ENCODE assay signal across 14 mouse cellular contexts in genomic region chr8:109436056-109436455, GRCm38 (mm10). TPM values are rescaled to one million over a fixed set of nuclear protein-coding genes. Genes with fewer than 3 reads are reported as not detected.
DNase-seq lines count a peak whose midpoint lies in the region; ATAC-seq and TF ChIP-seq lines count a peak whose summit lies in the region.
"Had no signal": no experiment of that assay in that cellular context is flagged by ENCODE, and none has a peak within 500 bp of the region (broad histone marks: within the 10 kb centered on the region; RNA-seq: fewer than 3 reads in every experiment).

No protein-coding gene starts in this region.

- H3K9ac ChIP-seq in lung, embryonic 14.5 days: no peak overlapping the region
- H3K9ac ChIP-seq in forebrain, embryonic 11.5 days (ENCODE audit: low read length): no peak overlapping the region
- no peak overlapping the region for H3K9ac ChIP-seq in hindbrain, embryonic 14.5 days
- no peak overlapping the region for H3K9ac ChIP-seq in midbrain, postnatal 0 days (replicated peaks; ENCODE audit: low read length, poor library complexity, severe bottlenecking)
- H3K9ac ChIP-seq: embryonic facial prominence, embryonic 15.5 days; heart, embryonic 12.5 days had no signal

- no peaks in the 10 kb centered on the region for H3K27me3 ChIP-seq in lung, embryonic 14.5 days (ENCODE audit: insufficient read depth, low read length)
- H3K27me3 ChIP-seq in forebrain, embryonic 11.5 days (ENCODE audit: control insufficient read depth, insufficient read depth, low read length): no peaks in the 10 kb centered on the region
- no peaks in the 10 kb centered on the region for H3K27me3 ChIP-seq in hindbrain, embryonic 14.5 days (ENCODE audit: control insufficient read depth, insufficient read depth, low read length)
- no peaks in the 10 kb centered on the region for H3K27me3 ChIP-seq in midbrain, postnatal 0 days (ENCODE audit: insufficient read depth, low read length)
- H3K27me3 ChIP-seq: embryonic facial prominence, embryonic 15.5 days; heart, embryonic 12.5 days had no signal

- ATAC-seq in lung, embryonic 14.5 days (ENCODE audit: insufficient read depth): no peak
- ATAC-seq in forebrain, embryonic 11.5 days (replicated peaks; ENCODE audit: low FRiP score): peak; percentile 23; the same call in 1 of the 2 replicates
- ATAC-seq in hindbrain, embryonic 14.5 days (ENCODE audit: low FRiP score): no peak
- ATAC-seq in midbrain, postnatal 0 days (ENCODE audit: low FRiP score): no peak
- ATAC-seq: inflammation-experienced regulatory T-cells, adult 6 months had no signal

- peak overlapping the region; percentile 50; the same call in 1 of the 2 replicates for H3K4me2 ChIP-seq in lung, embryonic 14.5 days
- H3K4me2 ChIP-seq in forebrain, embryonic 11.5 days (ENCODE audit: low read depth, low read length, severe bottlenecking): no peak overlapping the region
- peak overlapping the region; percentile 42; the same call in 1 of the 2 replicates for H3K4me2 ChIP-seq in hindbrain, embryonic 14.5 days (replicated peaks)
- H3K4me2 ChIP-seq in midbrain, postnatal 0 days (ENCODE audit: low read depth, low read length, poor library complexity, severe bottlenecking): peak overlapping the region; percentile 51; the same call in 1 of the 2 replicates

- H3K4me1 ChIP-seq in lung, embryonic 14.5 days (ENCODE audit: insufficient read depth): no peaks in the 10 kb centered on the region
- H3K4me1 ChIP-seq in forebrain, embryonic 11.5 days (replicated peaks; ENCODE audit: control insufficient read depth, insufficient read depth, low read length): no peaks in the 10 kb centered on the region; the same call in 1 of the 2 replicates
- H3K4me1 ChIP-seq in hindbrain, embryonic 14.5 days (replicated peaks; ENCODE audit: control insufficient read depth, insufficient read depth, low read length): peaks cover 9% of the 10 kb centered on the region; the same call in 1 of the 2 replicates
- H3K4me1 ChIP-seq in midbrain, postnatal 0 days (ENCODE audit: insufficient read depth, low read length): peaks cover 6% of the 10 kb centered on the region; the same call in 1 of the 2 replicates
- H3K4me1 ChIP-seq: embryonic facial prominence, embryonic 15.5 days; heart, embryonic 12.5 days had no signal

- DNase-seq in lung, embryonic 14.5 days: peak; percentile 6
- DNase-seq in lung, adult 18-20 months: no peak
- peak; percentile 65 for DNase-seq in forebrain, embryonic 11.5 days (ENCODE audit: low spot score)
- DNase-seq in hindbrain, embryonic 14.5 days (ENCODE audit: low spot score): no peak
- no peak for DNase-seq in midbrain, postnatal 0 days (ENCODE audit: low spot score)
- DNase-seq in embryo, embryonic 11 days: no peak
- DNase-seq in right cerebral cortex, postnatal 10 days (ENCODE audit: low spot score in 2 of 2): no peak
- DNase-seq in gastrocnemius, adult 2 months: no peak
- DNase-seq: spleen, adult 18-20 months; thymus, adult 18-20 months had no signal

- no peak overlapping the region for H3K4me3 ChIP-seq in lung, embryonic 14.5 days (ENCODE audit: low read depth, low read length)
- no peak overlapping the region for H3K4me3 ChIP-seq in forebrain, embryonic 11.5 days (ENCODE audit: low read depth, low read length)
- H3K4me3 ChIP-seq in hindbrain, embryonic 14.5 days (replicated peaks; ENCODE audit: low read length): no peak overlapping the region
- no peak overlapping the region for H3K4me3 ChIP-seq in midbrain, postnatal 0 days (ENCODE audit: low read depth, low read length)
- no peak overlapping the region for H3K4me3 ChIP-seq in gastrocnemius, adult 2 months
- H3K4me3 ChIP-seq: embryonic facial prominence, embryonic 15.5 days; heart, embryonic 12.5 days had no signal

- H3K27ac ChIP-seq in lung, embryonic 14.5 days (ENCODE audit: low read depth): no peak overlapping the region
- H3K27ac ChIP-seq in forebrain, embryonic 11.5 days (ENCODE audit: low read depth, low read length): peak overlapping the region; percentile 55; the same call in 1 of the 2 replicates
- H3K27ac ChIP-seq in hindbrain, embryonic 14.5 days: peak overlapping the region; percentile 87
- H3K27ac ChIP-seq in midbrain, postnatal 0 days (ENCODE audit: low read depth, low read length): 0 out of 2 replicates have a peak overlapping the region, but pooled peaks have one; percentile 3
- no peak overlapping the region for H3K27ac ChIP-seq in gastrocnemius, adult 2 months
- H3K27ac ChIP-seq: embryonic facial prominence, embryonic 15.5 days had no signal

- no peaks in the 10 kb centered on the region for H3K36me3 ChIP-seq in lung, embryonic 14.5 days (ENCODE audit: insufficient read depth)
- no peaks in the 10 kb centered on the region for H3K36me3 ChIP-seq in forebrain, embryonic 11.5 days (ENCODE audit: control insufficient read depth, insufficient read depth, low read length)
- no peaks in the 10 kb centered on the region for H3K36me3 ChIP-seq in hindbrain, embryonic 14.5 days (replicated peaks; ENCODE audit: control insufficient read depth, insufficient read depth)
- no peaks in the 10 kb centered on the region for H3K36me3 ChIP-seq in midbrain, postnatal 0 days (ENCODE audit: insufficient read depth, low read length)
- H3K36me3 ChIP-seq: embryonic facial prominence, embryonic 15.5 days; heart, embryonic 12.5 days had no signal

- intact Hi-C loops in gastrocnemius, adult 2 months (cut with DNase I): no loop called here

- no peak for TF ChIP-seq CTCF in lung, embryonic 14.5 days (IDR thresholded peaks at IDR 0.05; ENCODE audit: low read depth)
- no peak for TF ChIP-seq CTCF in midbrain, postnatal 0 days (IDR thresholded peaks at IDR 0.05)
- TF ChIP-seq CTCF in gastrocnemius, adult 2 months (IDR thresholded peaks at IDR 0.05): no peak

- 74% methylated on average over 4 of the region's 4 CpGs for WGBS in lung, embryonic 14.5 days
- WGBS in forebrain, embryonic 11.5 days: 82% methylated on average over 4 of the region's 4 CpGs
- WGBS in hindbrain, embryonic 14.5 days: 82% methylated on average over 4 of the region's 4 CpGs
- 91% methylated on average over 4 of the region's 4 CpGs for WGBS in midbrain, postnatal 0 days

- H3K9me3 ChIP-seq in lung, embryonic 14.5 days (ENCODE audit: low read depth, low read length): no peaks in the 10 kb centered on the region
- H3K9me3 ChIP-seq in forebrain, embryonic 11.5 days (ENCODE audit: control insufficient read depth, low read length): no peaks in the 10 kb centered on the region
- no peaks in the 10 kb centered on the region for H3K9me3 ChIP-seq in hindbrain, embryonic 14.5 days (ENCODE audit: control insufficient read depth, low read length)
- no peaks in the 10 kb centered on the region for H3K9me3 ChIP-seq in midbrain, postnatal 0 days (ENCODE audit: low read length)
- H3K9me3 ChIP-seq: embryonic facial prominence, embryonic 15.5 days; heart, embryonic 12.5 days had no signal

RNA-seq across cellular contexts. Expression of gene Pmfbp1, which starts 57.8 kb away (rescaled TPM):
- 0.07 and 0.08 TPM in 2 replicates for polyA plus RNA-seq in lung, embryonic 14.5 days (2014; fragmentation: Nextera tagmentation; extraction: Ambion mirVana)
- polyA plus RNA-seq in forebrain, embryonic 11.5 days (2014; fragmentation: Nextera tagmentation; extraction: Ambion mirVana): 0.19 and 0.25 TPM in 2 replicates
- 3.2 TPM in 2 replicates for polyA plus RNA-seq in hindbrain, embryonic 14.5 days (2014; fragmentation: Nextera tagmentation; extraction: Ambion mirVana)
- 2.2 and 2.7 TPM in 2 replicates for total RNA-seq in midbrain, postnatal 0 days (2014; rRNA removed)
- polyA plus RNA-seq in midbrain, postnatal 0 days (2015; fragmentation: Nextera tagmentation; extraction: Ambion mirVana): 1.2 TPM in 2 replicates
- total RNA-seq in gastrocnemius, adult 2 months (2021): not detected
- polyA plus RNA-seq: embryonic facial prominence, embryonic 15.5 days; heart, embryonic 12.5 days; inflammation-experienced regulatory T-cells, adult 6 months; liver, embryonic 11.5 days had no signal

Comparison
In these comparisons a context has a peak if more than half of its experiments do, and no peak if none do; other contexts are left out.
1. DNase-seq: peak in lung, embryonic 14.5 days (single experiment) and forebrain, embryonic 11.5 days (single experiment); none in lung, adult 18-20 months (0 of 2), hindbrain, embryonic 14.5 days (single experiment), midbrain, postnatal 0 days (single experiment), embryo, embryonic 11 days (single experiment), right cerebral cortex, postnatal 10 days (0 of 2) and gastrocnemius, adult 2 months (single experiment).
2. H3K27ac ChIP-seq: peak in forebrain, embryonic 11.5 days (single experiment), hindbrain, embryonic 14.5 days (single experiment) and midbrain, postnatal 0 days (single experiment); none in lung, embryonic 14.5 days (single experiment) and gastrocnemius, adult 2 months (single experiment).